Mouse (Mus musculus) kidney, adult 2 months (tissue): ENCODE results near the gene Rem2.

Source experiments
- CTCF ChIP-seq: fragments of 200-500 bp; conservative IDR thresholded peaks from 2 replicates; pipeline ENCODE4 v1.5.1; 2011; ENCODE audit warnings: low read depth, mild to moderate bottlenecking, control low read depth, low read length, moderate library complexity, mixed read lengths; ENCODE audit not compliant: insufficient read depth, insufficient read length
- POLR2A ChIP-seq: fragments of 200-500 bp; IDR thresholded peaks from one replicate; pipeline ENCODE4 v1.6.1; 2011; ENCODE audit warnings: low read depth, low read length, control low read depth

- TF ChIP-seq POLR2A (no peak), CTCF (no peak)
Measured at GRCm38 (mm10) chr14:54503092-54503491, 27.2 kb downstream of the Rem2 start.
